Mouse (Mus musculus): ENCODE data around the gene Rnd1. TPM values are rescaled to one million over a fixed set of nuclear protein-coding genes. Genes with fewer than 3 reads are reported as not detected.

Rnd1 gene
- polyA plus RNA-seq, 1 experiment from 2014 or later = 5.2 TPM

- no peak overlapping the region for H3K4me3 ChIP-seq (ENCODE audit: low read depth, low read length)
- ATAC-seq (ENCODE audit: insufficient read depth, low FRiP score, low TSS enrichment) (no peak), DNase-seq (ENCODE audit: low spot score) (no peak)
- no peaks in the 10 kb centered on the region for H3K9me3 ChIP-seq (ENCODE audit: control insufficient read depth, low read length)
- no peaks in the 10 kb centered on the region for H3K36me3 ChIP-seq (ENCODE audit: control insufficient read depth, insufficient read depth, low read length)
- H3K4me1 ChIP-seq (ENCODE audit: control insufficient read depth, insufficient read depth, low read length) = peaks cover 32% of the 10 kb centered on the region
- no peak overlapping the region for H3K27ac ChIP-seq (ENCODE audit: low read depth, low read length)
- peaks cover 31% of the 10 kb centered on the region for H3K27me3 ChIP-seq (ENCODE audit: control insufficient read depth, insufficient read depth, low read length)
- 45% methylated on average over 6 of the region's 6 CpGs for WGBS
- H3K9ac ChIP-seq (ENCODE audit: low read length) = no peak overlapping the region; the same call in 1 of the 2 replicates
- no peak overlapping the region; the same call in 1 of the 2 replicates for H3K4me2 ChIP-seq (ENCODE audit: low read depth)
Observed at GRCm38 (mm10) chr15:98629464-98629863, 47.8 kb downstream of the Rnd1 start.

- Histone ChIP-seq H3K27ac (ENCODE audit: low read depth, low read length) (peak overlapping the region; percentile 62), H3K9ac (ENCODE audit: low read length) (peak overlapping the region; percentile 44), H3K36me3 (ENCODE audit: control insufficient read depth, insufficient read depth, low read length) (no peaks in the 10 kb centered on the region), H3K27me3 (ENCODE audit: control insufficient read depth, insufficient read depth, low read length) (peaks cover 27% of the 10 kb centered on the region), H3K9me3 (ENCODE audit: control insufficient read depth, low read length) (no peaks in the 10 kb centered on the region), H3K4me3 (ENCODE audit: low read depth, low read length) (peak overlapping the region; percentile 13; the same call in 1 of the 2 replicates), H3K4me1 (ENCODE audit: control insufficient read depth, insufficient read depth, low read length) (peaks cover 29% of the 10 kb centered on the region), H3K4me2 (ENCODE audit: low read depth) (peak overlapping the region; percentile 38)
- DNase-seq (ENCODE audit: low spot score) = peak; percentile 71
- ATAC-seq (ENCODE audit: insufficient read depth, low FRiP score, low TSS enrichment) = no peak
- WGBS = 7% methylated on average over 20 of the region's 20 CpGs
Observed at GRCm38 (mm10) chr15:98628589-98629254, 48.5 kb downstream of the Rnd1 start.

DNA sequence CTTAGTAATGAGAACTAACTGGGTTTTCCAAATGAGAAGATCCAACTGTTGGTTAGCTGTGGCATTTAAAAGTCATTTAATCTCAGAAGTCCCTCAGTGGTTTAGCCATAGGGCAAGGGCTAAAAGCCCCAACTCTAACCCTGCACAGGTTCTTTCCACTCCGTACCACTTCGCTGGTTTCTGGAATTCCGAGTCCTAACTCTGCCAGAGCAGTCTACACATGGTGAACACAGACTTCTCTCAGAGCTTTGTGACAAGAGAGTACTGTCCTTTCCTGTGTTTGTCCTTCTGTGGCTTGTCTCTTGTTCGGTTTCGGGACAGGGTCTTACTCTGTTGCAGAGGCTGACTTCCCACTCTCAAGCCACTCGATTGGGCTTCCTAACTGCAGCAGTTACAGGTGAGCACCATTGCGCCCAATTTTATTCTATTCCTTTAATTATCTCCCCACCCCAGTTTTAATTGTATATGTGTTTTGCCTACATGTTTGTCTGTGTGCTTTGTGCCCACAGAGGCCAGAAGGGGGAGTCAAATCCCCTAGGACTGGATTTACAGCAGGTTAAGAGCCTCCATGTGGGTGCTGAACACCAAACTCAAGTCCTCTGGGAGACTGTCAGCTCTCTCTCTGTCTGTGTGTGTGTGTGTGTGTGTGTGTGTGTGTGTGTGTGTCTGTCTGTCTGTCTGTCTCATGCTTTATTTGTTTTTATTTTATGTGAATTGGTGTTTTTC is 50.6 kb downstream of the Rnd1 start:
- 80% methylated on average over 7 of the region's 7 CpGs for WGBS
- Histone ChIP-seq H3K36me3 (ENCODE audit: control insufficient read depth, insufficient read depth, low read length) (no peaks in the 10 kb centered on the region), H3K9ac (ENCODE audit: low read length) (no peak overlapping the region), H3K9me3 (ENCODE audit: control insufficient read depth, low read length) (no peaks in the 10 kb centered on the region), H3K27ac (ENCODE audit: low read depth, low read length) (no peak overlapping the region), H3K4me2 (ENCODE audit: low read depth) (no peak overlapping the region), H3K4me1 (ENCODE audit: control insufficient read depth, insufficient read depth, low read length) (peaks cover 14% of the 10 kb centered on the region), H3K4me3 (ENCODE audit: low read depth, low read length) (no peak overlapping the region), H3K27me3 (ENCODE audit: control insufficient read depth, insufficient read depth, low read length) (peaks cover 20% of the 10 kb centered on the region)
- ATAC-seq (ENCODE audit: insufficient read depth, low FRiP score, low TSS enrichment) (no peak), DNase-seq (ENCODE audit: low spot score) (no peak)

DNA sequence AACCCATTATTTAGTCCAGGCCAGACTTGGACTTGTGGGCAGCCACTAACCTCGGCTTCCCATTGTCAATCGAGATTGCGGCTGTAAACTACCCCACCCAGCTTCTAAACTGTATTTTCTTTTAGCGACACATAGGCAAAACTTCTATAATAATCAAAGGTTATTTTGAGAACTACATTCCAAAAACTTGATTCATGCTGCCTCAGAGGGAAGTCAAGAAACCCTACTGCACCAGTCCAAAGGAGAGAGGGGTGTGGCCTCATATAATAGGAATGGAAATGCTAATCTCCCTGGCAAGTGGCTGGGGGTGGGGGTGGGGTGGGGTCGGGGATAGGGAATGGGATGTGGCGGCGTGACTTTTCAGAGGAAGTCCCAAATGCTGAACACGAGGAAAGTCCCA is 51.2 kb downstream of the Rnd1 start:
- Histone ChIP-seq H3K4me3 (ENCODE audit: low read depth, low read length) (no peak overlapping the region), H3K4me2 (ENCODE audit: low read depth) (no peak overlapping the region), H3K27ac (ENCODE audit: low read depth, low read length) (no peak overlapping the region), H3K4me1 (ENCODE audit: control insufficient read depth, insufficient read depth, low read length) (peaks cover 11% of the 10 kb centered on the region), H3K9me3 (ENCODE audit: control insufficient read depth, low read length) (no peaks in the 10 kb centered on the region), H3K36me3 (ENCODE audit: control insufficient read depth, insufficient read depth, low read length) (no peaks in the 10 kb centered on the region), H3K27me3 (ENCODE audit: control insufficient read depth, insufficient read depth, low read length) (peaks cover 14% of the 10 kb centered on the region; the same call in 1 of the 2 replicates), H3K9ac (ENCODE audit: low read length) (no peak overlapping the region)
- ATAC-seq (ENCODE audit: insufficient read depth, low FRiP score, low TSS enrichment) (no peak), DNase-seq (ENCODE audit: low spot score) (no peak)
- WGBS = 17% methylated on average over 8 of the region's 8 CpGs

GRCm38 (mm10) chr15:98623361-98623821 is 53.9 kb downstream of the Rnd1 start:
- DNase-seq (ENCODE audit: low spot score) = no peak
- no peaks in the 10 kb centered on the region for H3K36me3 ChIP-seq (ENCODE audit: control insufficient read depth, insufficient read depth, low read length)
- WGBS = 61% methylated on average over 5 of the region's 5 CpGs
- no peak overlapping the region for H3K4me2 ChIP-seq (ENCODE audit: low read depth)
- no peak overlapping the region for H3K27ac ChIP-seq (ENCODE audit: low read depth, low read length)
- H3K27me3 ChIP-seq (ENCODE audit: control insufficient read depth, insufficient read depth, low read length) = 0 out of 2 replicates have a peak, but pooled peaks cover 4% of the 10 kb centered on the region
- no peak overlapping the region for H3K9ac ChIP-seq (ENCODE audit: low read length)
- ATAC-seq (ENCODE audit: insufficient read depth, low FRiP score, low TSS enrichment) = no peak
- H3K4me1 ChIP-seq (ENCODE audit: control insufficient read depth, insufficient read depth, low read length) = 0 out of 2 replicates have a peak, but pooled peaks cover 3% of the 10 kb centered on the region
- no peak overlapping the region for H3K4me3 ChIP-seq (ENCODE audit: low read depth, low read length)
- no peaks in the 10 kb centered on the region for H3K9me3 ChIP-seq (ENCODE audit: control insufficient read depth, low read length)

DNA sequence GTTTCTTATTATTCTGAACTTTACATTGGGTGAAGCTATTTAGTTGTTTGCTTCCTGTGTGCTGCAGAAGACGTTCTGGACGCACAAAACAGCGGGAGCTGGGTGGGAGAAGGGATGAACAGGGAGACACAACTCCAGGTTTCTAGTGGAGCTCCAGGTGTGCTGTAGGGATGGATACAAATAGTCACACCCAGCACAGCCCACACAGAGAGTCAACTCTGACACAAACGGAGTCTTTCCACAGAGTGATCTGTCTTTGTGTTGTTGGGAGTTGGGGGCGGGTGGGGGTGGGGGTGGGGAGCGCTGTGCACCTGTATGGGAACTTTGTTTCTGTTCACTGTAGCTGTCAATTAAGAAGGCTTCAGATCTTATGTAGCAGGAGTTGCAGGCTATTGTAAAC is 54.5 kb downstream of the Rnd1 start:
- DNase-seq (ENCODE audit: low spot score) = no peak
- 24% methylated on average over 6 of the region's 6 CpGs for WGBS
- H3K27ac ChIP-seq (ENCODE audit: low read depth, low read length) = no peak overlapping the region

GRCm38 (mm10) chr15:98622199-98622598 is 55.1 kb downstream of the Rnd1 start:
- H3K4me1 ChIP-seq (ENCODE audit: control insufficient read depth, insufficient read depth, low read length) = no peaks in the 10 kb centered on the region
- H3K4me2 ChIP-seq (ENCODE audit: low read depth) = no peak overlapping the region
- 0 out of 2 replicates have a peak, but pooled peaks cover 4% of the 10 kb centered on the region for H3K27me3 ChIP-seq (ENCODE audit: control insufficient read depth, insufficient read depth, low read length)
- 3% methylated on average over 7 of the region's 7 CpGs for WGBS
- H3K27ac ChIP-seq (ENCODE audit: low read depth, low read length) = no peak overlapping the region
- H3K9me3 ChIP-seq (ENCODE audit: control insufficient read depth, low read length) = no peaks in the 10 kb centered on the region
- no peaks in the 10 kb centered on the region for H3K36me3 ChIP-seq (ENCODE audit: control insufficient read depth, insufficient read depth, low read length)
- ATAC-seq (ENCODE audit: insufficient read depth, low FRiP score, low TSS enrichment) (no peak), DNase-seq (ENCODE audit: low spot score) (no peak)
- no peak overlapping the region for H3K4me3 ChIP-seq (ENCODE audit: low read depth, low read length)
- no peak overlapping the region for H3K9ac ChIP-seq (ENCODE audit: low read length)

More for the DNA sequence above, 54.5 kb downstream of the Rnd1 start:
- Histone ChIP-seq H3K9ac (ENCODE audit: low read length) (no peak overlapping the region), H3K36me3 (ENCODE audit: control insufficient read depth, insufficient read depth, low read length) (no peaks in the 10 kb centered on the region), H3K9me3 (ENCODE audit: control insufficient read depth, low read length) (no peaks in the 10 kb centered on the region), H3K27me3 (ENCODE audit: control insufficient read depth, insufficient read depth, low read length) (0 out of 2 replicates have a peak, but pooled peaks cover 4% of the 10 kb centered on the region), H3K4me1 (ENCODE audit: control insufficient read depth, insufficient read depth, low read length) (no peaks in the 10 kb centered on the region), H3K4me2 (ENCODE audit: low read depth) (no peak overlapping the region), H3K4me3 (ENCODE audit: low read depth, low read length) (no peak overlapping the region)
- ATAC-seq (ENCODE audit: insufficient read depth, low FRiP score, low TSS enrichment) = no peak

- DNase-seq (ENCODE audit: low spot score) (peak; percentile 91), ATAC-seq (ENCODE audit: insufficient read depth, low FRiP score, low TSS enrichment) (no peak)
- H3K4me1 ChIP-seq (ENCODE audit: control insufficient read depth, insufficient read depth, low read length) = no peaks in the 10 kb centered on the region
- no peaks in the 10 kb centered on the region for H3K36me3 ChIP-seq (ENCODE audit: control insufficient read depth, insufficient read depth, low read length)
- 0 out of 2 replicates have a peak, but pooled peaks cover under 1% of the 10 kb centered on the region for H3K27me3 ChIP-seq (ENCODE audit: control insufficient read depth, insufficient read depth, low read length)
- H3K4me2 ChIP-seq (ENCODE audit: low read depth) = peak overlapping the region; percentile 26
- under 1% methylated on average over 12 of the region's 12 CpGs for WGBS
- H3K27ac ChIP-seq (ENCODE audit: low read depth, low read length) = no peak overlapping the region
- no peak overlapping the region for H3K9ac ChIP-seq (ENCODE audit: low read length)
- H3K4me3 ChIP-seq (ENCODE audit: low read depth, low read length) = 0 out of 2 replicates have a peak overlapping the region, but pooled peaks have one; percentile 2
- H3K9me3 ChIP-seq (ENCODE audit: control insufficient read depth, low read length) = no peaks in the 10 kb centered on the region
Observed at GRCm38 (mm10) chr15:98617176-98617537, 60.1 kb downstream of the Rnd1 start.
